Mouse (Mus musculus) thymus, postnatal 0 days (tissue): Measurements from ENCODE around the gene Agbl4. TPM values are rescaled to one million over a fixed set of nuclear protein-coding genes. Genes with fewer than 3 reads are reported as not detected.

Experiments
- DNase-seq: peaks from one replicate; pipeline ENCODE4 v3.0.0-alpha.2; 2015; ENCODE audit warnings: low spot score
- polyA plus RNA-seq: library from polyadenylated mRNA; unstranded; fragments of >200 nt; fragmentation: Nextera tagmentation; extraction: Ambion mirVana; gene quantifications from 2 replicates; pipeline ENCODE4 v1.2.1, GENCODE M21; 2015

The Agbl4 gene
- polyA plus RNA-seq, 1 experiment from 2014 or later: 0.08 TPM

DNA sequence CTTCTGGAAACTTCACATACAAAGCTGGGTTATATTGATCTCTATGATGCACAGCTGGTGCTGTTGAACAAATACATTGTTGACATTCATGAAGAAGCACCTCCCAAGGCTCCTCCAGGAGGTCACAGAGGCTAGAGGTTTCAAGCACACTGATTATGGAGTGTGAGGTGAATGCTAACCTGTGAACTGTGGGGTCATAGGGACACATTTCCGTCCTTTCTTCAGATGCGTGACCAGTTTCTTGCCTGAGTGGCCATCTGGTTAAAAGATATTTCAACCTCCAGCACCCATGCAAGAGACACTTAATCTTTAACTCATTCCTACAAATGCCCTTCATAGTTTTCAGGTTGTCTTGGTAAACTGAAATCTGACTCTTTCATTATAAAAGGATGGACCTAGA lies 985.6 kb downstream of the Agbl4 start:
- no peak for DNase-seq

DNA sequence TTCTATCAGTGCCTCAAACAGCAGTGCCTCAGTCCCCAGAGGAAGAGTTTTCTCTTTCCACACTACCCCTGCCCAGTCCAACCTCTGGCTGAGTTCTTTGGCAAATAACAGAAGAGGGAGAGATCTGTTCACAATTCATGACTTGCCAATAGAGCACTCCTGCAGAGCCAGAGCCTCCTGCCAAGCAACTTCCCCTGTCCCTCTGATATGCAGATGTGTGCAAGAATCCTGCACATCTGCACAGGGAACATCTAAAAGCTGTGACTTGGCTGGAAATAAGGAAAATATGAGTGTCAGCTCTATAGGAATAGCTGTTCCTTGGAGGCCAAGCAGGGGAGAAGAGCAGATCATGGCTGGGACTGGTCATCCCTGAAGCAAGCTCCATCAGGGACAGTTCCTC lies 993.3 kb downstream of the Agbl4 start:
- no peak for DNase-seq

DNA sequence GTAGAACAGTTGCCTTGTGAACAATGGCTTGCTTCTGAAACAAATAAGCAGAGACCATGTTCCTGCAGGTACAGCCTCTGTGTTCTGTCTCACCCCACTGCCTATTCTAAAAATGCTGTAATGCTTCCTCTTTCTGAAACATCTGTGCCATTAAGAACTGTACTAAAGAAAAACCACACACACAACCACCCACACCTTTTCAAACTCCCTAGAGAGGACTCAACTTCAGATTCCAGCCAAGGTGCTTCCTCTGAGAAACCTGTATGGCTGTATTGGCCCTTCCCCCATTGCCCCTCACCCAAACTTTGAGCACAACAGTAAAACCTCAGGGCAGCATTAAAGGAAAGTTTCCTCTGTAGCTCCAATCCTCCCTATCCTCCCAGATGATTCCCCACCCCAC lies 1002.3 kb downstream of the Agbl4 start:
- no peak for DNase-seq

DNA sequence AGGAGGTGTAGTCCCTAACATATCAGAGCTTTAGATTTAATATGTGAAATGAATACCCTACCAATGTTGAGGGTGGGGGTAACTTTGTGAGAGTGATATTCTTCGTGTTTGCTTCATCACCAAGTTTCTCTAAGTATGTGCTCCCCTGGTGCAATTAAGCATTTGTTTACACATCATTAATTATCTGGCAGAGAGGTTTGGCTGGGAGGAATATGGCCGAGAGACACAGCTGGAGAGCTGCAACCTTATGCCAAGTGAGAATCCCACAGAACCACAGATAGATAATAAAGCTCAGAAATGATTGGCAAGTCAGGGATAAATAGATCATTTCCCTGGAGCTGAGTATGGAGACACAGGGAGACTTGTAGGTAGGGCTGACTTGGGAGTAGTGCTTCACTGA lies 1003.2 kb downstream of the Agbl4 start:
- no peak for DNase-seq

DNA sequence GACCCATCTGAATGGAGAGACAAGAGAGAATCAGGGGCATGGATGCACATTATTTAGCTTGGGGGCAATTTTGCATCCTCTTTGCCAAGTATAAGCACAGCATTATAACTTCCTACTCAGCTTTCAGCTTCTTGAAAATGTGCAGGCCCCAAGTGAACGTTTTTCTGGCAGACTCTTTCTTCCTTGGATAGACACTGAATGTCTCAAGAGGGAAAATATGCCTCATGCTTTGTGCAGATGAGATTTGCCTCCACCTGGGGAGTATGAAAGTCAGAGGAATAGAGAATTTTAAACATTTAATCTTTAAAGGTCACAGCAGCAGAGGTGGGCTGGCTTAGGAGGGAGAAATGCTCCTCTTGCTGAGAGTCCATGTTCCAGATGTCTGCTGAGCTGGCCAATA lies 1005.8 kb downstream of the Agbl4 start:
- no peak for DNase-seq

DNA sequence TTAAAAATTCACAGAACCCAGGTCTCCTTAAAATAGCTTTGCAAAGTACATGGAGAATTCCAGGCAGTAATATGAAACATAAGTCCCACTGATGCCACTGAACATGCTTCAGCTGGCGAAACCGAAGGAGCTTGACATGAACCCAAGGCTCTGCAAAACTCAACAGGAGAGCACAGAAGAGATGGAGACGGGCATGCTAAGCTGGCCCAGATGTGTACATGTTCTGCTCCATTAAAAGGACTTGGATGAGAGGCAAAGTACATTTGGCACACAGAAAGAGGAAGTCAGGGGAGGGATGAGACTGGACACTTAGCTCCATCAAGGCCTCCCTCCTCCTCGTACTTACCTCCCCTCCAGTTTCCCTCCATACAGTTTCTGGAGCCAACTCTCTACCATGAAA lies 1013.3 kb downstream of the Agbl4 start:
- DNase-seq: no peak

DNA sequence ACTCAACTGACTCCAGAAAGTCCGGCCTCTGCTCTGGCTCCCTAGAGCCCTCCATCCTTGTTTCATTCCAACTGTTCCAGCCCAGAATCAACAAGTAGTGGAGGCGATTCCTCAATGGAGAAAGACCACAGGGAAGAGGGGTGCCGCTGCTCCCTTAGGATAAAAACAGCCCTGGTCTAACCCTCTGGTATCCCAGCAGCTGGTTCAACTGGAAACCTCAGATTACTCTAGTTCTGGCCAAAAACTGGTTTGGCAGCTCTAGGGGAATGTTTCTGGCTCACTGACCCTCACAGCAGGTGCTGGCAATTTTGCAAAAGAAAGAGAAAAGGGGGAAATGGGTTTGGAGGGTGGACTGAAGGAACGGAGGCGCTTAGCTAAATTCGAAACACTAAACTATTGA lies 1016.9 kb downstream of the Agbl4 start:
- DNase-seq: no peak

DNA sequence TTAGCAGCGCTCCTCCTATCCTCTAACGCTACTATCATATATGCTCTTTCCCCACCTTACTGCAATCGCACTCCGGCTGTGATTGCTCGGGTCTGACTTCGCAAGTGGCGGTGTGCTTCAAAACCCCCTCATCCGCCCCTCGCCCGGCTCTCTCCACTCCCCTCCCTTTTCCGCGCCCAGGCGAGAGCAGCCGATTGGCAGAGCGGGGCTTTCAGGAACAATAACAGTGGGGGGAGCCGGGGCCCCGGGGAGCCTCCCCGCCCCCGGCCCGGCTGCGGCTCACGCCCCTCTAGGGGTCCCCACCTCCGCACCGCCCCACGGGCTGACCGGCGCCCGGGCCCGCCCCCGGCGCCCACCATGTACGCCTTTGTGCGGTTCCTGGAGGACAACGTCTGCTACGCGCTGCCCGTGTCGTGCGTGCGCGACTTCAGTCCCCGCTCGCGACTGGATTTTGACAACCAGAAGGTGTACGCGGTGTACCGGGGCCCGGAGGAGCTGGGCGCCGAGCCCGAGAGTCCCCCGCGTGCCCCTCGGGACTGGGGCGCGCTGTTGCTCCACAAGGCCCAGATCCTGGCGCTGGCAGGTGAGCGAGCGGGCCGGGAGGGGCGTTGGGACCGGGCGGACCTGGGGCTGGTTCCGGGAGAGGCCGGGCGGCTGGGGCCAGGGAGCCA lies 1017.5 kb downstream of the Agbl4 start, which contains the start of gene Bend5:
Bend5 (plus strand) TSS at position 189 of the 671 bp plus-strand sequence.
- peak; percentile 92 for DNase-seq

DNA sequence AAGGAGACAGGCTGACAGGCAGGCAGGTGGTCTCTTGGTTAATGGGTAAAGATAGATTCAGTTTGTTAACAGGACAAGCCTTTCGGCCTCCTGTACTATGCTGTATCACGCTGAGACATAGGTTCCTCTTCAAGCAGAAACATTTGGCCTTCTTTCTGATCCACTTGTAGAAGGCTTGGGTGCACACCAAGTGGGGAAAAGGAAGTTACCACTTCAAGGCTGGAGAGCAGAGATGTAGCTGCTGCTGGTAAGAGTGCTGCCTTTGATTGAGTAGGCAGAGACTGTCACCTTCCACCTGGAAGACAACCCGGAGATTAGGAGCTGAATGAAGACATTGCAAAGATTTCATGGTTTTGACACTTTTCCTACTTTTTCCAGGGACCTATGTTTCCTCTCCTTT lies 1018.7 kb downstream of the Agbl4 start:
- peak; percentile 2 for DNase-seq

DNA sequence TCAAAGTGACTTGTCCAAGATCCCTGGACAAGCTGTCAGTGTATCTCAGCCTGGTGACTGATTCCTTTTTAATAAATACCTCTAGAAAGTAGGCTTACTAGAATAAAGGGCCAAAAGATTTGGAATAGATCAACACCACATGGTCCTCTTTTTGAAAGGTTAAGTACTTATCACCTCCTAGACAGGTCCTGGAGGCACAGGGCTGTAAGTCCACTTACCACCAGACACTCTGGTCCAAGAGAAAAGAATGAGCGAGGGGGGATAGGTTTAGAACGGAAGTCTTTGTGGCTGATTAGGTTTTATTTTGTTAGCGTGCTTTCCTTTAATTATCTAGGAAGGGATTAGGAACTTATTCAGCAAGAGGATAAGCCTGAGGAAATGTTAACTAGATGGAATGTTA lies 1019.1 kb downstream of the Agbl4 start:
- no peak for DNase-seq

DNA sequence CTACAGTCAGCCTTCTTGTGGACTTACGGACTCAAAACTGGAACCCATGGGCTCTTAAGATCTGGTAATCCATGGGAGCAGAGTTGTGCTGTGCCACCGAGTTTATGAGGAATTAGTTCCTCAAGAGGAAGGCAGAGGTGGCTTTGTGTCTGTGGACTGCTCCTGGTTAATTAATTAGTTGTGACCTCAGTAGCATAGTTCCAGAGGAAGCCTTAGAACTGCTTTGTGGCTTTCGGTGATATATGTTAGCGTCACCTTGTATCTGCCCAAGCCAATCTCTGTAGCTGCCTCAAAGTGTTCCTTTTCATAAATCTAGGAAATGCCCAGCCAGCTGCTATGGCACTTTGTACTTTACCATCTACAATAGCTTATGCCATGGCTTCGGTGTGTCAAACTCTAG lies 1020.3 kb downstream of the Agbl4 start:
- DNase-seq: no peak

DNA sequence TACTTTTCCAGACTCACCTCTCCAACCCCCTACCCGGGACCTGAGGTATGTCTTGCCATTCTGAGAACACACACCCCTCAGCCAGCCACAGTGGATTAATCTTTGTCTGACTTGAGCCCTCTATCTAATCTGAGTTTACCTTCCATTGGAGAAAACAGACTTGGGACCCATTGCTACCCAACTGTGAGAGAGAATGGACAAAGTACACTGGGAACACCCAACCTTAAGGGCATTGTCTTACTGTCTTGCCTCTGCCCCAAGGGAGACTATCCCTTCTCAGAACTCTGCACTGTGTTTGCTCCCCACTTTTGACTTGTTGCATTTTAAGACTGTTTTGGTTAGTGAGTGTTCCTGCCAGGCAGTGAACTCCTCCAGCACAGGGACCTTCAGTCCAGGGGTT lies 1022.0 kb downstream of the Agbl4 start:
- no peak for DNase-seq

DNA sequence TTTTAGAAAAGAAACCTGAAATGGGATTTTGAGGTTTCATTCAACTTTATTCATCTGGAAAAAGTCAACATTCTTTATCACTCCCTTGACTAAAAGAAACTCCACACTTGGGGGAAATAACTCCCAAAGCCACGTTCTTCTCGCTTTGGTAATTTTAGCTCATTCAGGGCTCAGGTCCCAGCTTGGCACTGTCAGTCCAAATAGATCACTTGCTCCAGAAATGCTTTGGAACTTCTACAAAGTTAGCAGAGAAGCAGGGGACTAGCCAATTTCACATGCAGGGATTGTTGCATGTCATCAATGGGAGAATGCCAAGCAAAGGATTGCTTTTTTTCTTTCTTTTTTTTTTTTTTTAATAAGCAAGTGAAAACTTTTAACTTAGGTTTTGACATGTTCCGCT lies 1022.6 kb downstream of the Agbl4 start:
- DNase-seq: no peak

DNA sequence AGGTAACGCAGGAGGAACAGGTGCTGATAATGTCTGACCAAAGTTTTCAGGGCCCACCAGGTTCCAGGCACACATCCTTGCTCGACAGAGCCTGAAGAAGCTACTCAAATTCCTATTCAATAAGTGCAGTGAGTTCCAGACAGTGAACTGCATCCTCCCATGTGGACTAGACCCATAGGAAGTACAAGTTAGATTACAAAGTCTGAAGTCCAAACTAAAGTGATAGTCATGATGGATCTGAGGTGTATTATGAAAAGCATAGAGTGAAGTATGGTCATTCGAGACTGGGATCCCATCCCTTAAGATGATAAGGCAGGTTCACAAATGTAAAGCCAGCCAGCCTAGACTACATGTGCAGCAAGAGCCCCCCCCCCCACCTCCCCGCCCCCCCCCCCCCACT lies 1023.5 kb downstream of the Agbl4 start:
- DNase-seq: no peak

DNA sequence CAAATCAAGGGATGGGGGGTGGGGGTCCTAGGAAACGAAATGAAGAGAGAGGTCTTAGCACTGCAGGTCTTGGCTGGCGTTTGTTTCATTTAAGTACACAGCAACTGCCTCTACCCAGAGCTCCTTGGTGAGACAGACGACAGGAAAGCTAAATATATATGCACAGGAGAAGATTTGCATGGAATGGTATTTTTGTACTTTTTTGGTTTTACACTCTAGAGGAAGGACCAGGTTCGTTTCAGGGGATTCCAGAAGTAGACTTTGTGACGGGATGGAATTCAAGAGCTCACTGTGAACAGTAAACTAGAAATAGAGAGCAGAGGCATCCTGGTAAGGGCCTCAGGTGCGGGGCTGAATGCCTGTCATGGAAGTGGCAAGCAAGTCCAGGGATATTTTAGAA lies 1024.3 kb downstream of the Agbl4 start:
- DNase-seq: no peak

DNA sequence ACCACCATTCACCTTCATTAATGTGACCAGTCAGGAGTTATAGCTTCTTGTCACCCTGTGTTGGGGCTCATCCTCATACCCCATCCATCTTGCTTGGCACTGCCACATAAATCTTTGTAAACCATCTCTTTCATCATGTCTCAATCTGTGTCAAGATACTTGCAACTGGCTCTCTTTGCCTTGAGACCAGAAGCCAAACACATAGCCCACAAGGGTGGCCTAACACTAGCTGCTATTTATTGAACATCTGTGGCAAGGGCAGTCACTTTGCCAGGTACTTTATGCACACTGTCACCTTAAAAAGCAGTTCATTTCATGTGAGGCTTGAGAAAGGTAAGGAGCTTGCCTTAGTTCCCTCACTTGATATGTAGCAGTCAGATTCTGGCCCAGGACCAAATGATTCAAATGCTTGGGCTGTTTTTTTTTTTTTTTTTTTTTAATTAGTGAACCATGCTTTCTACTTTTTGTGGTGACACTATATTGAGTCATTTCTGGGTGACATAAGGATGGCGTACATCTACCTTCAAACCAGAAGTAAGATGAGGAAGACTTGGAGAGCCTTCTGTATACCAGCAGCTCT lies 1027.0 kb downstream of the Agbl4 start:
- no peak for DNase-seq

DNA sequence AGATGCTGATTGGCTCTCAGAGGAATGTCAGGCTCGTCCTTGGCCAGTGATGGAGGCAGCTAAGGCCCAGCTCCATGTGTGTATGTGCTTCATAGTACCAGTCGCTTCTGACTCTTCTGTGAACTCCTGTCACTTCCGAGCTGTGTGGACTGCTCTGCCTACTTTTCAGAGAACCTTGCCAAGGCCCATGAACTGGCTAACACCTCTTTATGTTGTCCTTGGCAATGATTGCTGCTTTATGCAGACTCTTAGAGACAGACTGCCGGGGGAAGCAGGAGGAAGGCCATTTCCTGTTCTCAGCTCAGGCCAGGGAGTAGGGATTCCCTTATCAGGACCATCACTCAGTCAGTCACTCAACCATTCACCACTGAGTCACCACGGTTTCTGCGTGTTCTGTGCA lies 1027.7 kb downstream of the Agbl4 start:
- DNase-seq: no peak

DNA sequence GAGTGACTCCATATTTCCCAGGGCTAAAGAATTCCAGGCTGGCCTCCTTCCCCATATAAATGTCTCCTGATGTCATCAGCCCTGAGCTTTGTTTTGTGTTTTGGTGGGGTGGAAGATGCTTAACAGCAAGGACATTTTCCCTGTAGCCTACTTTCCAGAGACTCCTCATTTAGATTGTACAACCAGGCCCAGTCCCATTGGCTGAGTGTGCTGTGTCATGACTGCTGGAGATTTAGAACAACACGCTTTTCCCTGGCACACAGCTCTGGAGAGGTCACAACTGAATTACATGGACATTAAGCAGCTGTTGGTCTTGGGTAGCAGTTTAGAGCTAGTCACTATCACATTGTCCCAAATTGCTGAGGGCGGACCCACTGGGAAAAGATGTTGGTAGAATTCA lies 1033.7 kb downstream of the Agbl4 start:
- DNase-seq: no peak

DNA sequence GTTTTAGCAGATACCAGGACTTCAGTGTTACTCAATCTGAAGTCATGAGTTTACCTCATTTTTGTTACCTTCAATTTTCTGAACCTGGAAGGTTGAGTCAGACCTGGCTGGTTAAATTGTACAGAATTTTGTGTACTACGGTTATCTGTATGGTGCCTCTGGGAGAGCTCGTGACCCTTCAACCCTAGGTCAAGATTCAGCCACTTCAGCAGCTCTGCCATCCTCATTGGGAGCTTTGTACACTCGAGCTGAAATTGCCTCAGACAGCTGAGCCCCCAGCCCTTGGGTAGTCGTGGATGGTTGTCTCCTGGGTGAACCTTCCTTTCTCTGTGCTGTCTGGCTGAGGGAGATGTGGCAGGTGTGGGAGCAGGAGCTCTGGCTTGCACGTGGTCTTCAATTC lies 1034.6 kb downstream of the Agbl4 start:
- DNase-seq: no peak

DNA sequence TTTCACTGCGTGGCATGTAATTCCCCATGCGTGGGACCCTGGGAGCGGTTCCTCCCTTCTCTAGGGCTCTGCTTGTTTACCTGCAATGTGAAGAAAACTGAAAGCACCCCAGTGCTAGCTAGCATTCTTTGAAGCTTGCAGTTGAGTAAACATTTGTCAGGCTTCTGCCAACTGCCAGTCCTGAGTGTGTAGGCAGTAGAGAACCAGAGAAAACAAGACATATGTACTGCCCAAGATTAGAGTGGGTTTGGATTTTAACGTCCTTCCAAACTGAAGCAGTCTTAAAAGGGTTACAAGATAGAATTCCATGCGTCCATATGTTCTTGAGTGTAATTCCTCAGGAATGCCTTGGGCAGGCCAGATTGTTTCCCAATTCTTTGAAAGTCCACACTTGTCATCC lies 1035.0 kb downstream of the Agbl4 start:
- no peak for DNase-seq

DNA sequence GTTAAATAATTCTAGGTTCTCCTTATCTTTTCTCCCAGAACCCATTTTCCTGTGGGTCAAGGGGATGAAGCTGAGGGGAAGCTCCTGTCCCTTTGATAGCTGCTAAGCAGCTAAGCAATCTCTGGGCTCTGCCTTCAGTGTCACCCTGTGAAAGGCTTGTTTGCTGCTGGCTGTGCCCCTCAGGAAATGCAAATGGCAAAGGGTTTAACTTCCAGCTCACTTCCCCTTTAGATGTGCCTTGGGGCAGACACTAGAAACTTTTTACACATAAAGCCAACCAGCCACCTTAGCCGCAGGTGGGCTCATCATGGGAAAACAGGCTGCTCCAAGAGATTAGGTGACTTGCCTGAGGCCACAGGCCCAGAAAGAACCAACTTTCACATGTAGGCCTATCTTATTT lies 1044.2 kb downstream of the Agbl4 start:
- no peak for DNase-seq

DNA sequence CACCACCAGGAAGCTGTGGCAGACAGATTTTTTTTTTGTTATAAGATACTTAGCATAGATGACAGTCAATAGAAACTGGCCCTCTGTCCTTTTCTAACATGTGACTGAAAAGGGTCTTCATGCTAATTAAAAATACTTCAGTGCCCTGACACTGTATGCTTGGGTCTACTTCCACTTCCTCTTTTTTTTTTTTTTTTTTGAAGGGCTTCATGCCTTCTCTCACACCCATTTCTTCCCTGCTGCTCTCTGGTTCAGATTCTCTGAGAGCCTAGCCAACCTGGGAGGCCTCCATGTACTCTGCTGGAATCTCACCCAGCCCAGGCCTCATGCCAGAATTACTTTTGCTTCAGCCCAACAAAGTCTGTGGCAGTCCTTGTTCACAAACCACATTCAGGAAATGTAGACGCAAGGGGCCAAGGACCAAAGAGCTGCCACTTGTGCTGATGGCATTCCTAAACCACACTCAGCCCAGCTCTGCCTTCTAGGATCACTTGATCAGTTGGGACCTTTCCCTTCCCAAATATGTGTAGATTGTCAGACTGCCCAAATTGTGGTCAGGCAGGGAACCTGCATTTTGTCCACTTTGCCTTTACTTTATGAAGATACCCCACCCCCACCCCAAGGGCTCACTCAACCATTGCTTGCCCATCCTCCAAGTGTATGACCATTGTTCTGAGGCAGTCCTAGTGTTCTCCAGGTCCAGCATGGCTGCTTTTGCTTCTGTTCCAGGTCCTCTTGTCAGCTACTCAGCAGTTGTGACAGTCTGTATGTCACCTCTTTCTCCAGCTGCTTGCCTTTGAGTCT lies 1045.2 kb downstream of the Agbl4 start:
- DNase-seq: no peak
